Mouse (Mus musculus): ENCODE measurements at regions not wholly inside any gene's neighbourhood (a gene's known extent, or its start where the extent isn't known, plus 50 kb on each side); places are given as distances from the start of the nearest gene placed in this dataset.

DNA sequence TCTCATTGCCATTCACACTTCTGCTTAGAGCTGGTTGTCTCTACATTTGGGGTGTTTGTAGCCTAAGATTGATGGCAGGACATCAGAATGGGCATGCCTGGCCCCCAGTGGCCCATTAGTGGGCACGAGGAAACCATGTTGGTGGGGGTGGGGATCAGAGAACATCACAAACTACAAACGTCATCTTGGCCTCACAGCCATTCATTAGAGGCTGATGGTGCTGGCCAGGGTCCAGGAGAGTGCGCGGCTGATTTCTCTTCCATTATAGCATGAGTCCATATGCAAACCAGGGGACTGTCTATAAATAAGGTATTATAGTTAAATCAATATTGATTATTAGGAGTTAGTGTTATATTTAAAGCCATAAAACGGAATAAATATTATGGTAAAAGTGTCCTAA lies 67.9 kb downstream of the 3100002H09Rik start:
- no peak for DNase-seq (ENCODE audit: low read depth, low spot score)

GRCm38 (mm10) chr4:124538471-124538870 lies 72.1 kb downstream of the 3100002H09Rik start:
- no peak for DNase-seq (ENCODE audit: low read depth, low spot score)

GRCm38 (mm10) chr4:124537681-124538080 lies 72.9 kb downstream of the 3100002H09Rik start:
- no peak for DNase-seq (ENCODE audit: low read depth, low spot score)

DNA sequence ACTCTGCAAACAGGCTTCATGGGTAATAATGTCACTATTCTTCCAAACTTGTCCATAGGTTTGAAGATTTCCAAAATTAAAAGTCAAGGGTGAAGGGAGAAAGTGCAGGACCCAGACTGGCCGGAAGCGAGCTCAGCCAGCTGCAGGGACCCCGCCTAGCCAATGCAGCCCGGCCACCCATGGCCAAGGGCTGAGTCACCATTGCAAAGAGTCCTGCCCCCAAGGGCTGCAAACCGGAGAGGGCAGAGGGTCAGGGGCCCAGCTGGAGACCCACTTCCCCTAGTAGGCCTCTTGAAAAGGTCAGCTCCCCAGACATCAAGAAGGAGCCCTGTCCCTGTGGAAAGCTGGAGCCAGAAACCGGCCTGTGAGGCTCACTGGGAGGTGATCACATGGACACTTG lies 77.0 kb downstream of the 3100002H09Rik start:
- no peak for DNase-seq (ENCODE audit: low read depth, low spot score)

- DNase-seq (ENCODE audit: low read depth, low spot score), result no peak
Measured at GRCm38 (mm10) chr4:124530596-124530995, 80.0 kb downstream of the 3100002H09Rik start.

GRCm38 (mm10) chr4:124526822-124527221 lies 83.8 kb downstream of the 3100002H09Rik start:
- no peak for DNase-seq (ENCODE audit: low read depth, low spot score)

DNA sequence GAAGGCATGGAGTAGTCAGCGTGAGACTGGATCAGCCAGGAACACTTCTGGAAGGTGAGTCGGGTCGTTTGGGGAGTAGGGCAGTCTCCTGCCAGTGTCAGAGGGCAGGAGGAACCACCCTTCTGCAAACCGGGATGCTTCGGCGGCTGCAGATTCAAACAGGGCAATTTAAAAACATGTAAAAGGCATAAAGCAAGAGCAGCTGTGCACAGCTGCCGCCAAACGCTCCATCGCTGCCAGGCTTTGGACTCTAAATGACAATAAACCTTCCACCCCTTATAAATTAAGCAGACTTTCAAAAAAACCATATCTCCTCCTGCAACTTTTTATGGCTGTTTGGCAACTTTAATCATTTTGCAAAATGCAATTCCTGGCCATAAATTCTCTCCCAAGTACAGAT lies 84.2 kb downstream of the 3100002H09Rik start:
- no peak for DNase-seq (ENCODE audit: low read depth, low spot score)

GRCm38 (mm10) chr4:124520309-124520708 lies 90.3 kb downstream of the 3100002H09Rik start:
- no peak for DNase-seq (ENCODE audit: low read depth, low spot score)

- DNase-seq (ENCODE audit: low read depth, low spot score), result no peak
Measured at GRCm38 (mm10) chr4:124511761-124512160, 98.8 kb downstream of the 3100002H09Rik start.

GRCm38 (mm10) chr4:124510816-124511215 lies 99.8 kb downstream of the 3100002H09Rik start:
- DNase-seq (ENCODE audit: low read depth, low spot score), result no peak

DNA sequence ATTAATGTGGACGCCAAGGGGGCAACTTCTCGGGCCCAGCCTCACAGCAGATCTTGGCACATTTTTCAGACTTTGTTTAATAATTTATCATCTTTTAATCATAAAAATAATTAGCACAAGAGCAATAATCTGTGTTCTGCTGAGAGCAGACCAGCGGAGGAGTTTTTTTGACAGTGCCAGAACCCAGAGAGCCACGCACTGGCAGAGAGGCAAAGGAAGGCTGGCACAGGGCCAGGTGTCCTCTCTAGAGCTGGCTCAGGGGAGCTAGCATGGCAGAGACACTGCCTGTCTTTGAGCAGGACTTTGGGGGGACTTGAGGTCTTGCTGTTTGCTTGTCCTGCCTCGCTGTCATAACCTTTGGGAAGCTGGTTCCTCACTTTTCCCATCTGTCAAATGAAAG lies 100.9 kb downstream of the 3100002H09Rik start:
- DNase-seq (ENCODE audit: low read depth, low spot score), result no peak

DNA sequence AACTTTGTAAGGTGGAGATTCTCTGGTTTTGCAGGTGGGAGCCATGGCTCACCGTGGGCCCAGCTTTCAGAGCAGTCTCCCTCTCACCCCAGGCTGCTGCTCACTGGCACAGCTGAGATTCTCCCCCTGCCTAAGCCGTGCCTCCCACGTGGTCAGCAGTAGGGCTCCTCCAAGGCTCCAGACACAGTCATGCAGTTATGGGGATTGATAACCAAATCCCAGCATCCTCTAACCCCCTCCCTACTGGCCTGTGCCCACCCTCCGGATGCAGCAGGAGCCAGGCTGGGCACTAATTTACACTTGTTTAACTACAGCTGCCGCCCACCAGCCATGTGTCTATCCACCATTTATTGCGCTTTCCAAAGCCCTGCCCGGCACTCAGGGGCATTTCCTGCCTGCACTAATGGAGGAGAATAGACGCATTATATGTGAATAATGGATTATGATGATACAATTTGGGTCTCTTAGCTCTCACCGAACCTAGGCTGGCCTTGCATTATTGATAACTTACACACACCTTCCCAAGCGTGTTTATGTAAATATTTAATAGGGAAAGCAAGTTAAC lies 104.4 kb downstream of the 3100002H09Rik start:
- no peak for DNase-seq (ENCODE audit: low read depth, low spot score)

DNA sequence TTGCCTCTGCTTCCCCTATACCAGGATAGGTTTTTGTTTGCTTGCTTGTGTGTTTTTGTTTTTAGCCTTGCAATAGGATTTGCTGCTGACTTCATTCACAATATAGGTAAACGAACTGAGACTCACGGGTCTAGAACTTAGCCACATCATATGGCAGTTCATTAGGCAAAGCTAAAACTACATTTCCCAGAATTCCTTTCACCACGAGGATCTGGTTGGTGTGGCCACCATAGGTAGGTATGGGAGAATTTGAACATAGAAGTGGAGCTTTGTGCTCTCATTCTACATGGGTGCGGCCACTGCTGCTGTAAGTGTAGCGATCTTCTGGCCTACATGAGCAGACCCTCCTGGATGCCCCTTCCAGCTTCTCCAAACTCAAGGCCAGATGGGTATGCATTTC lies 108.8 kb downstream of the 3100002H09Rik start:
- peak; percentile 20 for DNase-seq (ENCODE audit: low read depth, low spot score)

GRCm38 (mm10) chr4:124498043-124498442 lies 112.6 kb downstream of the 3100002H09Rik start:
- no peak for DNase-seq (ENCODE audit: low read depth, low spot score)

- DNase-seq (ENCODE audit: low read depth, low spot score), result no peak
Measured at GRCm38 (mm10) chr4:124485941-124486581, 124.5 kb downstream of the 3100002H09Rik start.

- no peak for DNase-seq (ENCODE audit: low read depth, low spot score)
Measured at GRCm38 (mm10) chr4:124484613-124485586, 125.7 kb downstream of the 3100002H09Rik start.

GRCm38 (mm10) chr4:124477870-124478301 lies 132.7 kb downstream of the 3100002H09Rik start:
- no peak for DNase-seq (ENCODE audit: low read depth, low spot score)

DNA sequence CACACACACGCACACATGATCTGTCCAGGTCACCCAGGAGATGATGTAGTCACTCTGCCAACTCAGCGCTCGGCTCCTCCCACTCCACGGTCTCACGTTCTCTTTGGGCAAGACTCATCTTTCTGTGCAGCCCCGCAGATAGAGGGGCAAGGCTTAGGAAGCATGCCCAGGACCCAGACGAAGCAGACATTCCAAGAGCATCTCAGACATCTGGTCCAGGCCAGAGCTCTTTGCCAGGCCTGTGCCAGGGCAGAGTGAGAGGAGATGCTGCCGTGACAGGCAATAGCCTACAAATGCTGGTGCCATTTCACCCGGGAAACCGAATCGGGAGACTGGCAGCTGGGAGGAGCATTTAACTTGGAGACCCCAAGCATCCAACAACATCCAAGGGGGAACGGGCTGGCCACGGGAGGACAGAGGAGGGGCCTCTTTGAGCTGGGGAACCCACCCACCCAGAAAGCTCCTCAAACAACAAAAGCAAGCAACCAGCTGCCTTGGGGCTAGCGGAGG lies 133.2 kb downstream of the 3100002H09Rik start:
- no peak for DNase-seq (ENCODE audit: low read depth, low spot score)

GRCm38 (mm10) chr4:124465229-124465820 lies 145.3 kb downstream of the 3100002H09Rik start:
- DNase-seq (ENCODE audit: low read depth, low spot score), result no peak

- no peak for DNase-seq (ENCODE audit: low read depth, low spot score)
Measured at GRCm38 (mm10) chr4:124455511-124456338, 154.9 kb downstream of the 3100002H09Rik start.

GRCm38 (mm10) chr4:124451131-124451530 lies 159.5 kb downstream of the 3100002H09Rik start:
- DNase-seq (ENCODE audit: low read depth, low spot score), result no peak
